Mouse (Mus musculus) cerebellum, postnatal 10 days (tissue): Measurements from ENCODE around the gene Kifc3.
A peak's percentile ranks its signal among the peaks of the same experiment; 100 is the strongest.
"Not testable (repeated sequence)": the region's sequence is repeated elsewhere in the genome, so short reads cannot be mapped to it uniquely, and the experiment has no call there.

Experiments used
- DNase-seq, 2 experiments: peaks; one replicate each; pipeline ENCODE4 v3.0.0; 2021; ENCODE audit warnings: mixed read lengths in 2 of 2

Kifc3 gene

GRCm38 (mm10) chr8:95202649-95203275 is at the start of gene Kifc3:
Gene Kifc3 (minus strand): TSS chr8:95202812.
- DNase-seq, result peak in 1 of 2 experiments; percentile 11

- no peak for DNase-seq
These were observed 49.4 kb upstream of the Kifc3 start for GRCm38 (mm10) chr8:95252056-95252455.

- no peak for DNase-seq
These were observed 47.2 kb upstream of the Kifc3 start for GRCm38 (mm10) chr8:95249847-95250246.

- DNase-seq, result no peak
These were observed 44.7 kb upstream of the Kifc3 start for GRCm38 (mm10) chr8:95247277-95247676.

GRCm38 (mm10) chr8:95245180-95245579 is 42.6 kb upstream of the Kifc3 start:
- peak; percentile 81 to 85 for DNase-seq

GRCm38 (mm10) chr8:95243853-95244252 is 41.2 kb upstream of the Kifc3 start:
- peak; percentile 34 to 40 for DNase-seq

GRCm38 (mm10) chr8:95242826-95243571 is 40.4 kb upstream of the Kifc3 start:
- DNase-seq, result peak; percentile 73 to 74

GRCm38 (mm10) chr8:95242099-95242825 is 39.6 kb upstream of the Kifc3 start:
- no peak for DNase-seq

- DNase-seq, result peak; percentile 86 to 92
These were observed 33.1 kb upstream of the Kifc3 start for GRCm38 (mm10) chr8:95235683-95236082.

GRCm38 (mm10) chr8:95230086-95230485 is 27.5 kb upstream of the Kifc3 start:
- DNase-seq, result not testable (repeated sequence)

- DNase-seq, result no peak
These were observed 24.5 kb upstream of the Kifc3 start for GRCm38 (mm10) chr8:95227151-95227468.

- DNase-seq, result no peak
These were observed 23.9 kb upstream of the Kifc3 start for GRCm38 (mm10) chr8:95226251-95227150.

GRCm38 (mm10) chr8:95223969-95224368 is 21.4 kb upstream of the Kifc3 start:
- DNase-seq, result no peak

- DNase-seq, result no peak
These were observed 18.4 kb upstream of the Kifc3 start for GRCm38 (mm10) chr8:95221045-95221444.

- no peak for DNase-seq
These were observed 18.0 kb upstream of the Kifc3 start for GRCm38 (mm10) chr8:95220571-95220998.

GRCm38 (mm10) chr8:95219623-95220022 is 17.0 kb upstream of the Kifc3 start:
- no peak for DNase-seq

GRCm38 (mm10) chr8:95215709-95216360 is 13.2 kb upstream of the Kifc3 start:
- DNase-seq, result no peak

- peak in 1 of 2 experiments; percentile 8 for DNase-seq
These were observed 7.3 kb upstream of the Kifc3 start for GRCm38 (mm10) chr8:95209924-95210323.

GRCm38 (mm10) chr8:95205946-95206345 is 3.3 kb upstream of the Kifc3 start:
- DNase-seq, result no peak

- DNase-seq, result peak; percentile 86 to 89
These were observed 1.4 kb upstream of the Kifc3 start for GRCm38 (mm10) chr8:95204039-95204380.

GRCm38 (mm10) chr8:95203326-95204038 is 870 bp upstream of the Kifc3 start:
- DNase-seq, result peak in 1 of 2 experiments; percentile 4
